Mouse (Mus musculus) midbrain, embryonic 12.5 days (tissue): ENCODE measurements around the gene Ndufs2. TPM values are rescaled to one million over a fixed set of nuclear protein-coding genes. Genes with fewer than 3 reads are reported as not detected.

Experiments used
- ATAC-seq: fragments of 200-750 bp; cut with Nextera tagmentation; 2 replicates; pipeline ENCODE4 v1.8.0; 2017; ENCODE audit warnings: low read depth, moderate TSS enrichment, moderate library complexity; ENCODE audit not compliant: low FRiP score
- H3K27ac ChIP-seq: fragments of 300-500 bp; sonication (generic); replicated peaks from 2 replicates; pipeline ENCODE4 v1.5.1; 2016; ENCODE audit warnings: mild to moderate bottlenecking
- H3K27me3 ChIP-seq: fragments of 300-500 bp; sonication (generic); 2 replicates; pipeline ENCODE4 v1.6.1; 2016; ENCODE audit warnings: mild to moderate bottlenecking
- H3K36me3 ChIP-seq: fragments of 300-500 bp; sonication (generic); 2 replicates; pipeline ENCODE4 v1.6.1; 2016
- H3K4me1 ChIP-seq: fragments of 300-500 bp; sonication (generic); 2 replicates; pipeline ENCODE4 v1.6.1; 2016
- H3K4me2 ChIP-seq: fragments of 300-500 bp; sonication (generic); replicated peaks from 2 replicates; pipeline ENCODE4 v1.6.1; 2016; ENCODE audit warnings: mild to moderate bottlenecking, moderate library complexity
- H3K4me3 ChIP-seq: fragments of 300-500 bp; sonication (generic); 2 replicates; pipeline ENCODE4 v1.5.1; 2016; ENCODE audit warnings: mild to moderate bottlenecking
- H3K9ac ChIP-seq: fragments of 300-500 bp; sonication (generic); replicated peaks from 2 replicates; pipeline ENCODE4 v1.6.1; 2016; ENCODE audit warnings: mild to moderate bottlenecking, moderate library complexity
- H3K9me3 ChIP-seq: fragments of 300-500 bp; sonication (generic); 2 replicates; pipeline ENCODE4 v1.6.1; 2016; ENCODE audit warnings: mild to moderate bottlenecking
- WGBS: fragments of 180-500 bp; shearing (Covaris S2); methylation state at CpG from one replicate; pipeline ENCODE4 v1.1.7; 2016; 5-methylcytosine and 5-hydroxymethylcytosine counted together
- polyA plus RNA-seq: library from polyadenylated mRNA; unstranded; fragments of >200 nt; fragmentation: Nextera tagmentation; extraction: Ambion mirVana; gene quantifications from 2 replicates; pipeline ENCODE4 v1.2.1, GENCODE M21; 2016

Gene Ndufs2
- polyA plus RNA-seq, 1 experiment from 2014 or later, result 226 TPM

DNA sequence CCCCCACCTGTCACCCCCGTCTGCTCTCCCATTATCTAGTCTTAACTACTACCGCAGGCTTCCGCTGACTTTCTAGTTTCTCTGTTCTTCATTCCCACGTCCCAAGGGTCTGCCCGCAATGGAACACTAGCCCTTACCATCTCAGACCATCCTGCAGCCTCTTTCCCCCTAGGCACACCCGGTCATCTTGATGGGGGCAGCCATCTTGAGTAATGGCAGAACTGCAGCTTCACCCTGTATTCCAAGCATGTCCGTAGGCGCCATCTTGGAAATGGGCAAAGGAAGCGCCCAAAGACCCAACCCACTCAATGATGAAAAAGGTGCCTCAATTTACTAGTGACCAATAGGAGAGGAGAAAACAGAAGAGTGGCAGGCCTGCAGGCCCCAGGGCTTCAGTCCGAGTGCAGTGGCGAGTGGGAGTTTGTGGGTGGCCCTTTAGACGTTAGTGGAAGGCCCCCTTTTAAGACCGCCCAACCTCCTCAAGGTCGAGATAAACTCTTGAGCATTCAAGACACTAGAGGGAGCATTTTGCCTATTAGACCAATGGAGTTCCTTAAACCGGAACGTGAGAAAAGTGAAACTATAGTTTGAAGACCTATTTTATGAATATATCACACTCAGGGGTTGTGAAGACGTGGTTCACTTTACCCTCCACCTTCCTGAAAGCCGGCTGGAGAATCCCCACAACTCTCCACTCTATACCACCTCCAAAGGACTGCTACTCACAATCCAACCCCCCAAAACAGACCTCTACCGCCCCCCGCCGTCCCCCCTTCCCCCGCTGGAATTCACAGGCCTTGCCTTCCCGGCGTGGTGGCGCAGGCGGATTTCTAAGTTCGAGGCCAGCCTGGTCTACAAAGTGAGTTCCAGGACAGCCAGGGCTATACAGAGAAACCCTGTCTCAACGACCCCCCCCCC lies 28.7 kb downstream of the Ndufs2 start, which contains the start of gene Tomm40l:
Tomm40l (minus strand) TSS at position 277 of the 918 bp plus-strand sequence.
- Histone ChIP-seq H3K4me3 (peak within 1 kb of the TSS; percentile 56), H3K4me1 (peaks cover 16% of the 10 kb centered on the region), H3K9ac (peak within 1 kb of the TSS; percentile 43), H3K27me3 (no peaks in the 10 kb centered on the region), H3K9me3 (no peaks in the 10 kb centered on the region), H3K27ac (peak within 1 kb of the TSS; percentile 70), H3K4me2 (peak within 1 kb of the TSS; percentile 82), H3K36me3 (peaks cover 13% of the 10 kb centered on the region)
- WGBS, result 3% methylated on average over 28 of the region's 28 CpGs
- peak; percentile 96 for ATAC-seq

DNA sequence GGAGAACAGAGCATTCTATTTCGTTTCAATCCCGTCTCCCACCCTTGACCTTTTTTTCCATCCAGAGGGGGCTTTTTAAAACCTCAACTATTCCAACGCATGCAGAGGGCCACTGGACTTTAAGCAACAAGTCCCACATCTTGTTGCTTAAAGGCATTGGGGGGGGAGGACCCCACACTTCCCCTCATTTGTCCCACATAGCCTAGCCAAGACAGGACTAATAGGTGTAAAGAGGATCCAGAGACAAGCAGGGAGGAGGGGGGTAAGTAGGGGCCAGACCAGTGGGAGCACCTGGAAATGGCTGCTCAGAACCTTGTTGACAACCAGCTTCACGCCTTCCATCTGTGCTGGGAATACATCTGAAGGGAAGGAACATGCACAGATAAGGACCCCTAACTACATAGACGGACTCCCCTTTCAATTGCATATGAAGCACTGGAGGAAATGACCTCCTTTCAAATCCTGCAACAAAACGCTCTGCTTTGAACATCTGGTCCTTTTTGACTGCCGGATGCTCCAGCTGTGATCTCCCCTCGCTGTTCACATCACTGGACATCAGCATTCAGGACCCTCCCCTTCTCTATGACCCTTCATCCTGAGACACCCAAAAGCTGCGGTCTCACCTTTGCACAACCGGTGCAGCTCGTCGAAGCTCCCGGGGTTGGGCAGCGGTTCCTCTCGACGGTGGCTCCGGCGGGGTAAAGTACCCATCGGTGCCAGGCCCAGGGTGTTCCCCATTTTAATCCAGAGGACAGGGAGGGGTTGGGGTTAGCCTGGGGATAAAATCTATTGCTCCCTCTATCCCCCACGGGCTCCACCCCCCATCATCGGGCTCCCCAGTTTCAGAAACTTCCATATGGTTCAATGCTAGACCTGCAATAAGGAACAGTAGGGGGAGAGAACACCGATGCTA lies 29.7 kb downstream of the Ndufs2 start:
- H3K36me3 ChIP-seq, result peaks cover 13% of the 10 kb centered on the region
- H3K4me2 ChIP-seq, result peak overlapping the region; percentile 82
- peak overlapping the region; percentile 43 for H3K9ac ChIP-seq
- no peaks in the 10 kb centered on the region for H3K9me3 ChIP-seq
- H3K4me3 ChIP-seq, result peak overlapping the region; percentile 56
- H3K27ac ChIP-seq, result 0 out of 2 replicates have a peak overlapping the region, but pooled peaks have one; percentile 46
- H3K27me3 ChIP-seq, result no peaks in the 10 kb centered on the region
- H3K4me1 ChIP-seq, result peaks cover 16% of the 10 kb centered on the region
- ATAC-seq, result no peak
- WGBS, result 6% methylated on average over 22 of the region's 22 CpGs

DNA sequence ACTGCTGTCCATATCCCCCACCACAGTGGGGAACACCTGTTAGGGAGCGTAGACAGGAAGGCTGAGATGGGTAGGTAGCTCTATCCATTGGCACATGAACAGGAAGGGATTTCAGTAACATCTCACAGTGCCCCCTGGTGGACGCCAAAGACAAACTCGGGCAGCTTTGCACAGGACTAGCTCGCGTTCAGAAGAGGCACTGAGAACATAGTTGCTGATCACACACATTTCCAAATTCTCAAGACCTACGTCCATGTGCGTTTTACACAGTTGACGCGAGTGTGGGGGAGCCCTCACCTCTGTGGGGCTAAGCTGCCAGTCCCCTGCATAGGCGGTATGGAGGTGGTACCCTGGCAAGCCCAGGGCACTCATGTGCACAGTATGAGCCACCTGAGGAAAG lies 30.3 kb downstream of the Ndufs2 start:
- Histone ChIP-seq H3K4me2 (peak overlapping the region; percentile 82), H3K4me1 (peaks cover 16% of the 10 kb centered on the region), H3K4me3 (peak overlapping the region; percentile 56; the same call in 1 of the 2 replicates), H3K27ac (no peak overlapping the region), H3K36me3 (peaks cover 13% of the 10 kb centered on the region), H3K9me3 (no peaks in the 10 kb centered on the region), H3K27me3 (no peaks in the 10 kb centered on the region), H3K9ac (no peak overlapping the region)
- 0 out of 2 replicates have a peak, but pooled peaks have one; percentile 11 for ATAC-seq
- 6% methylated on average over 10 of the region's 10 CpGs for WGBS

DNA sequence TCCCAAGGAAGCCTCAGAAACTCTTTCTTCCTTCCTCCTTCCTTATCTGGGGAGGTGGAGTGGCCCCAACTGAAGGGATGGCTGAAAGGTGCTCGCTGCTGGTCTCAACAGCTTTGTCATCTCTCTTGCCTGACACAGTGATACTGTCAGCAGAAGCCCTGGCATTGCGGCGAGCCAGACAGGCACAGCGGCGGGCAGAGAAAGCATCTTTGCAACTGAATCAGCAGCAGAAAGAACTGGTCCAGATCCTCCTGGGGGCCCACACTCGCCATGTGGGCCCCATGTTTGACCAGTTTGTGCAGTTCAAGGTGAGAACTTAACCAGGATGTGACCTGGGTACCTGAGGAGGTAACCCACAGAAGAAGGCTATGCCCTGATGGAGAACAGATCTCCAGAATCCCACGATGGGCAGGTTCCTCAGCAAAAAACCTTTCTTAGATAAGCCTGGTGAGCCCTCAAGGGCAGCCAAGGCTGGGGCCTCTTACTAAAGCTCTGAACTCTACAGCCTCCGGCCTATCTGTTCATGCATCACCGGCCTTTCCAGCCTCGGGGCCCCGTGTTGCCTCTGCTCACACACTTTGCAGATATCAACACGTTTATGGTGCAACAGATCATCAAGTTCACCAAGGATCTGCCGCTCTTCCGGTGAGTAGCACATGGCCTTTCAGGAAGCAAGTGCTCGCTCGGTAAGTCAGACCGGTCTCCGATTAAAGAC lies 34.8 kb downstream of the Ndufs2 start:
- no peaks in the 10 kb centered on the region for H3K9me3 ChIP-seq
- peaks cover 13% of the 10 kb centered on the region for H3K36me3 ChIP-seq
- no peak overlapping the region for H3K4me3 ChIP-seq
- ATAC-seq, result no peak
- WGBS, result 89% methylated on average over 18 of the region's 18 CpGs
- H3K4me2 ChIP-seq, result no peak overlapping the region
- H3K4me1 ChIP-seq, result peaks cover 6% of the 10 kb centered on the region
- H3K27ac ChIP-seq, result no peak overlapping the region
- H3K9ac ChIP-seq, result no peak overlapping the region
- H3K27me3 ChIP-seq, result no peaks in the 10 kb centered on the region

DNA sequence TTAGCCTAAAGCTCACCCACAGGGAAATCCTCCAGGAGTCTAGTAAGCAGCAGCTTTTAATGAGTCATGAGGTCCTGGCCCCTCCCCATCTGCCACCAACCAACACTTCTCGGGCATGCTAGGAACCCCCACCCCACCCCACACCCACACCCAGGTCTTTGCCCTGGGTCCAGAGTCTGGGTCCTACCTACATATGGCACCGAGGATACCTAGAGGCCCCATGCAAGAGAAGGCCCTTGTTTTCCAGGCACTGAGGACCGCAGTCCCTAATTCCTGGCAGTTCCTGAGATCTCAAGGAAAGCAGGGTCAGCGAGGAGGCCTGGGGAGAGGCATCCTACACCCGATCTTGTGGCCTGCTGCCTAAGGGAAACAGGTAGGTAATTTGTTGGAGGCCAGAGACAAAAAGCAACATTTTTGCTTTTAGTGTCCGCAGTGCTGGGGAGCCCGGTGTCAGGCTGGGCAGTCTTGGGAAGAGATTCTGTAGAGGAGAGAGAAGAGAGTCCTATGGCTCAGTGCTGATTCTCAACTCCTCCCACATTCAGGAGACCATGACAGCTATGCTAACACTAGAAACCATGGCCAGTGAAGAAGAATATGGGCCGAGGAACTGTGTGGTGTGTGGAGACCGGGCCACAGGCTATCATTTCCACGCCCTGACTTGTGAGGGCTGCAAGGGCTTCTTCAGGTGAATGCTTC lies 37.2 kb downstream of the Ndufs2 start, which contains the start of gene Nr1i3:
Nr1i3 (plus strand) TSS at position 170 of the 696 bp plus-strand sequence.
- H3K27ac ChIP-seq, result no peak within 1 kb of the TSS
- WGBS, result 70% methylated on average over 10 of the region's 10 CpGs
- no peaks in the 10 kb centered on the region for H3K27me3 ChIP-seq
- peaks cover 4% of the 10 kb centered on the region; the same call in 1 of the 2 replicates for H3K36me3 ChIP-seq
- H3K9me3 ChIP-seq, result no peaks in the 10 kb centered on the region
- H3K4me1 ChIP-seq, result no peaks in the 10 kb centered on the region
- no peak within 1 kb of the TSS for H3K4me3 ChIP-seq
- no peak within 1 kb of the TSS for H3K4me2 ChIP-seq
- H3K9ac ChIP-seq, result no peak within 1 kb of the TSS
- no peak for ATAC-seq

DNA sequence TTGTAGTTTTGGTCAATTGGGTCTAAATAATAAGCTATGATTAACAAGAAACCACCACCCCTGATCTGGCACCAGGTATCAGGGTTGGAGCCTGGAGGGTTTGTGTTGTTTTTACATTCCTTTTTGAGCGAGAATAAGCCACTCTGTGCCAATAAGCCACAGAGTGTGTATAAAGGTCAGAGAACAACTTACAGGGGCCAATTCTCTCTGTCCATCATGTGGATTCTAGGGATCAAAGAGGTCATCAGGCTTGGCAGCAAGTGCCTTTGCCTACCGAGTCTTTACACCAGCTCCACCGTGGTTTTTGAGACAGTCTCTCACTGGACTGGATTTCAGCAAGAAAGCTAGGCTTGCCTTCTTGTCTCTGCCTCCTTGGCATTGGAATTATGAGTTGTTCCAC lies 38.3 kb downstream of the Ndufs2 start:
- ATAC-seq, result no peak
- Histone ChIP-seq H3K9me3 (no peaks in the 10 kb centered on the region), H3K9ac (no peak overlapping the region), H3K4me3 (no peak overlapping the region), H3K4me2 (no peak overlapping the region), H3K27ac (no peak overlapping the region), H3K27me3 (no peaks in the 10 kb centered on the region), H3K4me1 (no peaks in the 10 kb centered on the region), H3K36me3 (no peaks in the 10 kb centered on the region)
- WGBS, result 38% methylated on average over 3 of the region's 3 CpGs

DNA sequence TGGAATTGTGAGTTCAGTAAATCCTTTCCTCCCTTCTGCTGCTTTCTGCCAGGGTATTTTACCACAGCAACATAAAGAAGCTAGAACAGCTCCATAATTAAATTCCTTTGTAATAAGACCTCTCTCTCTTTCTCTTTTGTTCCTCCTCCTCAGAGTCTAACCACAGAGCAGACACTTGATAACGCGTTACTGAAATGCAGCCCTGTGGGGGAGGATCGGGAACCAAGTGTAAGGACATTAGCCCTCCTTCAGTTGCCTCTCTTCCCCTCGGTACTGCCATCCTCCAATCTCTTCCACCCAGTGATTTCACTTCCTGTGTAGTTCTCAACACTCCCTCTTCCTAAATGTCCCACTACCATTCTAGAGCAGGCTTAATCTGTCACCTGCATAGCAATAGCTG lies 41.8 kb downstream of the Ndufs2 start:
- H3K27ac ChIP-seq, result no peak overlapping the region
- no peak overlapping the region for H3K9ac ChIP-seq
- WGBS, result 13% methylated on average over 4 of the region's 4 CpGs
- H3K4me1 ChIP-seq, result no peaks in the 10 kb centered on the region
- no peak for ATAC-seq
- no peaks in the 10 kb centered on the region for H3K9me3 ChIP-seq
- no peaks in the 10 kb centered on the region for H3K27me3 ChIP-seq
- no peak overlapping the region for H3K4me3 ChIP-seq
- H3K36me3 ChIP-seq, result no peaks in the 10 kb centered on the region
- no peak overlapping the region for H3K4me2 ChIP-seq

- no peak overlapping the region for H3K9ac ChIP-seq
- no peaks in the 10 kb centered on the region for H3K36me3 ChIP-seq
- H3K4me1 ChIP-seq, result no peaks in the 10 kb centered on the region
- ATAC-seq, result no peak
- H3K9me3 ChIP-seq, result no peaks in the 10 kb centered on the region
- no peak overlapping the region for H3K4me2 ChIP-seq
- 70% methylated on average over 6 of the region's 6 CpGs for WGBS
- no peak overlapping the region for H3K27ac ChIP-seq
- no peaks in the 10 kb centered on the region for H3K27me3 ChIP-seq
- H3K4me3 ChIP-seq, result no peak overlapping the region
These were observed 45.3 kb downstream of the Ndufs2 start for GRCm38 (mm10) chr1:171205704-171206493.

GRCm38 (mm10) chr1:171204249-171204644 lies 46.9 kb downstream of the Ndufs2 start:
- 74% methylated on average over 7 of the region's 7 CpGs for WGBS
- Histone ChIP-seq H3K4me3 (no peak overlapping the region), H3K9me3 (no peaks in the 10 kb centered on the region), H3K9ac (no peak overlapping the region), H3K27me3 (no peaks in the 10 kb centered on the region; the same call in 1 of the 2 replicates), H3K36me3 (no peaks in the 10 kb centered on the region), H3K27ac (no peak overlapping the region), H3K4me1 (no peaks in the 10 kb centered on the region), H3K4me2 (no peak overlapping the region)
- no peak for ATAC-seq

DNA sequence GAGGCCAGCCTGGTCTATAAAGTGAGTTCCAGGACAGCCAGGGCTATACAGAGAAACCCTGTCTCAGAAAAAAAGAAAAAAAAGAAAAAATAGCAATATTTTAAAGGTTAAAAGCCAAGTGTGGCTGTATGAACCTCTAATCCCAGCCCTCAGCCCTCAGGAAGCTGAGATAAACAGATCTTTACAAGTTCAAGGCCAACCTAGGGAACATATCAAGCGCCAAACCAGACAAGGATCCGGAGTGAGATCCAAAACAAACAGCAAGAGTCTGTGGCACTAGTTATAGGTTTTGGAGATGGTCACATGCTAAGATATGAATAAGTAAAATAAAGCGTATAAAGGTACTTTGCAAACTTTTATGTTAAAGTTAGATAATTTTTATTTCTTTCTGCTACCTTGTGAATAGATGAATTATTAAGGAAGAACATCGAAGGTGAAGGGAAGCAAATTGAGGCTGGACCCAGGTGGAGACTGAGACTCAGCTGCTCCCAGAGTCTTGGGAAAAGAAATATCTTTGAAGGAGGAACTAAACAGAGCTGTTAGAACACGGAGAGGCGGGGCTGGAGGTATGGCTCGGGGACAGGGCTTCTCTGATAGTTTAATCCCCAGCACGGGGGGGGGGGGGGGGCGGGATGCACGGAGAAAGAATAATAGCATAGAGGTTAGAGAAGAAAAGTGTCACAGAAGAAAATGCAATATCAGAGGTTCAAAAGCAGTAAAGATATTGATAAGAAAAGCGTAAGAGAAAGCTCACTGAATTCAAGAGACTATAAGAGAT lies 47.5 kb downstream of the Ndufs2 start:
- 57% methylated on average over 9 of the region's 11 CpGs for WGBS

More for the DNA sequence above, 47.5 kb downstream of the Ndufs2 start:
- no peaks in the 10 kb centered on the region for H3K9me3 ChIP-seq
- H3K27me3 ChIP-seq, result peaks cover 4% of the 10 kb centered on the region; the same call in 1 of the 2 replicates
- no peaks in the 10 kb centered on the region for H3K36me3 ChIP-seq
- H3K27ac ChIP-seq, result no peak overlapping the region
- H3K4me2 ChIP-seq, result no peak overlapping the region
- no peaks in the 10 kb centered on the region for H3K4me1 ChIP-seq
- no peak overlapping the region for H3K9ac ChIP-seq
- no peak for ATAC-seq
- H3K4me3 ChIP-seq, result no peak overlapping the region
